In the genomic region with DNA sequence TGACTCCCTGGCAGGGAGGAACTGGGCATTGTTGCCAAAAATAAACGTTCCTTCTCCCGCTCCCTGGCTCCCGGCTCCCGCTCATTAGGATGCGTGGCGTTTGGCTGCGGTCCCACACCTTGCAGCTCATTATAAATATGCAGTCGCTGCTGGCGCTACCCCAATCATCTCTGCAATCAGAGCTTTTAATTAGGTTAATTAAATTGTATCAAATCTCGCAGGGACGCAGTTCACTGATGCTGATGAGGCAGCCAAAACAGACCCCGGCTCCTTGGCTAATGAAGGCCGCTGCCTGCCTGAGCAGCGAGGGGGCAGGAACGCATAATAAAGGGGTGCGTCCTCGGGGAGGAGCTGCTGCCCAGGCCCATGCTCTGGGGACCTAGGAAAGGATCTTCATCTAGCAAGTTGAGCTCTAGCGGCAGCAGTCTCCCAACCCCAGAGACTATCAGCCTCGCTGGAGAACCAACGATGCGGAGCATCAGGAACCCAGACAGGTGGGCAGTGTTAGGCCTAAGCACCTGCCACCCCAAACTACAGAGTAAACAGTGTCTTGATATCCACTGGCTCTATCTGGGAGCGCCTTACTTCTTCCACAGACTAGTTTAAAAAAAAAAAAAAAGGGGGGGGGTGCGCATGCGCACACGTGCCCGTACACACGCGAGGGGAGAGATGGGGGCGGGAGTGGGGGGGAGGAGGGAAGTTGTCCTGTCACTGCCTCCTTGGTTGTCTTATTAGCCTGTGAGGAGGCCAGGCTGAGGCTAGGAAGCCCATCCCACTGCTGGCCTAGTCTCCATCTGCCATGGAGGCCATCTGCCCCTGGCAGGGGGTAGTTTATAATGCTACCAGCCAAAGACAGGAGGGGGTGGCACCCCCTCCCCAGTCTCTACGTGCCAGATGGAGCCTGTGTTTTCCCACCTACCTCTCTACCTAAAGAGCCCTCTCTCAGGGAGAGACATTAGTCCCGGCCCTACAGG, we compare ENCODE assay signal across 9 mouse cellular contexts. TPM values are rescaled to one million over a fixed set of nuclear protein-coding genes. Genes with fewer than 3 reads are reported as not detected.
DNase-seq lines count a peak whose midpoint lies in the region; ATAC-seq lines count a peak whose summit lies in the region.
"Had no signal": no experiment of that assay in that cellular context is flagged by ENCODE, and none has a peak within 500 bp of the region (broad histone marks: within the 10 kb centered on the region; RNA-seq: fewer than 3 reads in every experiment).

No protein-coding gene starts in this region.

- ATAC-seq in heart, embryonic 14.5 days (ENCODE audit: insufficient number of reproducible peaks, insufficient read depth, low FRiP score, low read depth) = no peak
- peak; percentile 39; the same call in 1 of the 2 replicates for ATAC-seq in embryonic facial prominence, embryonic 14.5 days (ENCODE audit: low read depth)
- no peak for ATAC-seq in liver, embryonic 13.5 days (ENCODE audit: low read depth)

- peak overlapping the region; percentile 70 for H3K4me2 ChIP-seq in heart, embryonic 14.5 days (ENCODE audit: low read length)
- H3K4me2 ChIP-seq in embryonic facial prominence, embryonic 14.5 days (ENCODE audit: low read depth, low read length) = peak overlapping the region; percentile 50
- peak overlapping the region; percentile 24 for H3K4me2 ChIP-seq in liver, embryonic 13.5 days

- H3K27me3 ChIP-seq in heart, embryonic 14.5 days (ENCODE audit: control insufficient read depth, insufficient read depth, low read length) = peaks cover 46% of the 10 kb centered on the region
- H3K27me3 ChIP-seq in embryonic facial prominence, embryonic 14.5 days (replicated peaks; ENCODE audit: control insufficient read depth, insufficient read depth, low read length) = peaks cover 19% of the 10 kb centered on the region
- H3K27me3 ChIP-seq in liver, embryonic 13.5 days = peaks cover 64% of the 10 kb centered on the region

- no peak for DNase-seq in heart, postnatal 4 days
- DNase-seq in MN1 (ENCODE audit: low spot score) = peak; percentile 59
- peak; percentile 63 for DNase-seq in embryonic facial prominence, embryonic 14.5 days (ENCODE audit: low spot score)
- DNase-seq in liver, embryonic 13.5 days = no peak
- DNase-seq in urinary bladder, postnatal 36 days (ENCODE audit: low spot score in 2 of 2) = no peak
- DNase-seq in adrenal gland, adult 8-10 months = no peak
- DNase-seq in gastrocnemius, postnatal 25 days = no peak

- peaks cover 13 to 18% of the 10 kb centered on the region in 2 experiments; a peak in 3 of 4 replicates for H3K4me1 ChIP-seq in heart, embryonic 14.5 days (ENCODE audit: control insufficient read depth in 2 of 2, insufficient read depth in 2 of 2, low read length in 2 of 2)
- peaks cover 15% of the 10 kb centered on the region for H3K4me1 ChIP-seq in embryonic facial prominence, embryonic 14.5 days (ENCODE audit: control insufficient read depth, insufficient read depth, low read length)
- peaks cover 8% of the 10 kb centered on the region; the same call in 1 of the 2 replicates for H3K4me1 ChIP-seq in liver, embryonic 13.5 days (replicated peaks)

- no peak overlapping the region for H3K27ac ChIP-seq in heart, embryonic 14.5 days (replicated peaks in 1 of 2; ENCODE audit: control insufficient read depth in 1 of 2, insufficient read depth in 1 of 2, low read depth in 2 of 2, low read length in 2 of 2)
- no peak overlapping the region for H3K27ac ChIP-seq in embryonic facial prominence, embryonic 14.5 days (replicated peaks; ENCODE audit: low read depth, low read length)
- no peak overlapping the region for H3K27ac ChIP-seq in liver, embryonic 13.5 days

- peak overlapping the region; percentile 19 to 30 for H3K4me3 ChIP-seq in heart, embryonic 14.5 days (ENCODE audit: control insufficient read depth in 1 of 2, insufficient read depth in 1 of 2, low read depth in 1 of 2, low read length in 2 of 2)
- peak overlapping the region; percentile 7; the same call in 1 of the 2 replicates for H3K4me3 ChIP-seq in embryonic facial prominence, embryonic 14.5 days (ENCODE audit: low read depth, low read length)
- H3K4me3 ChIP-seq in liver, embryonic 13.5 days (replicated peaks) = no peak overlapping the region

- peak overlapping the region; percentile 55 for H3K9ac ChIP-seq in heart, embryonic 14.5 days (ENCODE audit: low read length)
- 0 out of 2 replicates have a peak overlapping the region, but pooled peaks have one; percentile 20 for H3K9ac ChIP-seq in embryonic facial prominence, embryonic 14.5 days (ENCODE audit: low read depth, low read length)
- no peak overlapping the region for H3K9ac ChIP-seq in liver, embryonic 13.5 days

- H3K36me3 ChIP-seq in heart, embryonic 14.5 days (ENCODE audit: control insufficient read depth, insufficient read depth, low read length) = peaks cover 16% of the 10 kb centered on the region
- peaks cover 17% of the 10 kb centered on the region for H3K36me3 ChIP-seq in embryonic facial prominence, embryonic 14.5 days (ENCODE audit: control insufficient read depth, insufficient read depth, low read length)
- H3K36me3 ChIP-seq in liver, embryonic 13.5 days = peaks cover 14% of the 10 kb centered on the region

- 4% methylated on average over 30 of the region's 31 CpGs for WGBS in heart, embryonic 14.5 days
- WGBS in embryonic facial prominence, embryonic 14.5 days = 1% methylated on average over 26 of the region's 31 CpGs
- WGBS in liver, embryonic 13.5 days (ENCODE audit: insufficient replicate concordance) = 7% methylated on average over 31 of the region's 31 CpGs

- no peaks in the 10 kb centered on the region for H3K9me3 ChIP-seq in heart, embryonic 14.5 days (ENCODE audit: control insufficient read depth, low read length)
- H3K9me3 ChIP-seq in embryonic facial prominence, embryonic 14.5 days (ENCODE audit: control insufficient read depth, low read length) = no peaks in the 10 kb centered on the region
- H3K9me3 ChIP-seq in liver, embryonic 13.5 days (replicated peaks) = no peaks in the 10 kb centered on the region

RNA-seq across cellular contexts. Expression of a gene that starts 16.0 kb away (rescaled TPM):
- 0.19 and 0.20 TPM in 2 replicates for polyA plus RNA-seq in heart, embryonic 14.5 days (2014; fragmentation: Nextera tagmentation; extraction: Ambion mirVana)
- total RNA-seq in heart, postnatal 4 days (2021) = under 1 TPM; 0.16 to 0.24 TPM
- 1.2 and 1.7 TPM in 2 replicates for polyA plus RNA-seq in embryonic facial prominence, embryonic 14.5 days (2014; fragmentation: Nextera tagmentation; extraction: Ambion mirVana)
- polyA plus RNA-seq in liver, embryonic 13.5 days (2015; fragmentation: Nextera tagmentation; extraction: Ambion mirVana) = not detected in 2 replicates
- total RNA-seq in adrenal gland, adult 8-10 months (2022) = under 1 TPM; 0.06 to 0.15 (median 0.11) TPM
- under 1 TPM; 0.38 to 0.43 TPM for total RNA-seq in gastrocnemius, postnatal 25 days (2021)
- total RNA-seq: CH12.LX had no signal

RNA-seq across cellular contexts. Expression of a gene that starts 20.8 kb away (rescaled TPM):
- 38.8 and 42.5 TPM in 2 replicates for polyA plus RNA-seq in heart, embryonic 14.5 days (2014; fragmentation: Nextera tagmentation; extraction: Ambion mirVana)
- 10 to 100 TPM; 17.3 to 18.7 TPM for total RNA-seq in heart, postnatal 4 days (2021)
- polyA plus RNA-seq in embryonic facial prominence, embryonic 14.5 days (2014; fragmentation: Nextera tagmentation; extraction: Ambion mirVana) = 58.6 and 62.7 TPM in 2 replicates
- 37.5 and 48.1 TPM in 2 replicates for polyA plus RNA-seq in liver, embryonic 13.5 days (2015; fragmentation: Nextera tagmentation; extraction: Ambion mirVana)
- total RNA-seq in adrenal gland, adult 8-10 months (2022) = 10 to 100 TPM; 31.2 to 40.7 (median 34.4) TPM
- 10 to 100 TPM; 16.1 to 18.3 TPM for total RNA-seq in gastrocnemius, postnatal 25 days (2021)

RNA-seq across cellular contexts. Expression of a gene that starts 27.9 kb away (rescaled TPM):
- polyA plus RNA-seq in heart, embryonic 14.5 days (2014; fragmentation: Nextera tagmentation; extraction: Ambion mirVana) = 6.8 and 7.0 TPM in 2 replicates
- 10 to 100 TPM; 22.4 to 23.4 TPM for total RNA-seq in heart, postnatal 4 days (2021)
- polyA plus RNA-seq in embryonic facial prominence, embryonic 14.5 days (2014; fragmentation: Nextera tagmentation; extraction: Ambion mirVana) = 15.7 and 18.2 TPM in 2 replicates
- polyA plus RNA-seq in liver, embryonic 13.5 days (2015; fragmentation: Nextera tagmentation; extraction: Ambion mirVana) = 3.1 and 3.6 TPM in 2 replicates
- 10 to 100 TPM in 2 of 4 experiments, 1 to 10 TPM in 2; 5.5 to 12.8 (median 8.9) TPM for total RNA-seq in adrenal gland, adult 8-10 months (2022)
- total RNA-seq in gastrocnemius, postnatal 25 days (2021) = 100 to 1,000 TPM; 200 to 220 TPM

RNA-seq across cellular contexts. Expression of a gene that starts 41.9 kb away (rescaled TPM):
- 73.4 and 73.5 TPM in 2 replicates for polyA plus RNA-seq in heart, embryonic 14.5 days (2014; fragmentation: Nextera tagmentation; extraction: Ambion mirVana)
- 10 to 100 TPM; 35.0 to 37.4 TPM for total RNA-seq in heart, postnatal 4 days (2021)
- polyA plus RNA-seq in embryonic facial prominence, embryonic 14.5 days (2014; fragmentation: Nextera tagmentation; extraction: Ambion mirVana) = 110 and 118 TPM in 2 replicates
- 91.3 and 101 TPM in 2 replicates for polyA plus RNA-seq in liver, embryonic 13.5 days (2015; fragmentation: Nextera tagmentation; extraction: Ambion mirVana)
- total RNA-seq in adrenal gland, adult 8-10 months (2022) = 10 to 100 TPM; 33.5 to 42.5 (median 37.2) TPM
- 10 to 100 TPM; 10.8 to 11.3 TPM for total RNA-seq in gastrocnemius, postnatal 25 days (2021)

Comparison
In these comparisons a context has a peak if more than half of its experiments do, and no peak if none do; other contexts are left out.
1. DNase-seq: peak in MN1 (single experiment) and embryonic facial prominence, embryonic 14.5 days (single experiment); none in heart, postnatal 4 days (single experiment), liver, embryonic 13.5 days (single experiment), urinary bladder, postnatal 36 days (0 of 2), adrenal gland, adult 8-10 months (single experiment) and gastrocnemius, postnatal 25 days (single experiment).
2. RNA of a gene that starts 27.9 kb away (total RNA-seq): 200 to 220 TPM in gastrocnemius, postnatal 25 days; 22.4 to 23.4 TPM in heart, postnatal 4 days and 5.5 to 12.8 TPM in adrenal gland, adult 8-10 months; every median in the first group is over 4 times any median in the second.
3. Peak in every context shown above with its lines, with median percentiles within 50 percentile points of each other: H3K4me2 ChIP-seq.